Comparison of ENCODE assay signal across 8 mouse cellular contexts in the genomic region with DNA sequence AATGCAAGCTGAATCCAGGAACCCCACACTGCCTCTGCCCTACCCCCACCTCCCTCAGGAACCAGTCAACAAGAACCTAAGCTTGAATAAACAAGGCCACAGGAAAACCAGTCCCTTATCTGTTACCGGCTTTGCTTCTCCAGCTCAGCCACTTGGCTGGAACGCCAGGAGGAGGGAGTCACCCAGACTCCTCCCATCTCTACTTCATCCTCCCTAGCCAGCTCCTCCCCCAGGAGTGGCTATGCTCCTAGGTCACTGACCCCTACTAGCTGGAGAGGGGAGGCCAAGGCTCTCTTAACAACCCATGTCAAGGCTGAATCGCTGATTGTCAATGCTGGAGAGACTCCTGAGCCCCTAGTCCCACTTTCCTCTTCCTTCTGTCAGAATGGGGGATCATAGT. TPM values are rescaled to one million over a fixed set of nuclear protein-coding genes. Genes with fewer than 3 reads are reported as not detected.
DNase-seq lines count a peak whose midpoint lies in the region; ATAC-seq and TF ChIP-seq lines count a peak whose summit lies in the region.

No protein-coding gene starts in this region.

- H3K27ac ChIP-seq in lung, embryonic 16.5 days (ENCODE audit: low read length): peak overlapping the region; percentile 61

- no peaks in the 10 kb centered on the region for H3K36me3 ChIP-seq in G1E (replicated peaks)
- H3K36me3 ChIP-seq in lung, embryonic 16.5 days (ENCODE audit: control insufficient read depth, insufficient read depth, low read length): no peaks in the 10 kb centered on the region

- no peak for TF ChIP-seq CTCF in G1E (IDR thresholded peaks at IDR 0.05; ENCODE audit: low read depth, low read length)

- DNase-seq in G1E (ENCODE audit: low spot score): peak; percentile 66
- DNase-seq in adrenal gland, postnatal 36 days: peak; percentile 81 to 83
- DNase-seq in heart, adult 18-20 months: peak; percentile 86 to 94
- peak; percentile 79 to 83 for DNase-seq in kidney, adult 8-10 months
- DNase-seq in urinary bladder, postnatal 36 days (ENCODE audit: low spot score in 2 of 2): peak; percentile 75 to 76
- no peak for DNase-seq in left cerebral cortex, adult 8-10 months (ENCODE audit: low spot score in 2 of 2)
- DNase-seq in right cerebral cortex, postnatal 14 days: no peak

- H3K4me3 ChIP-seq in G1E (ENCODE audit: low read depth, low read length): no peak overlapping the region
- no peak overlapping the region for H3K4me3 ChIP-seq in lung, embryonic 16.5 days (ENCODE audit: low read length)

- H3K4me2 ChIP-seq in lung, embryonic 16.5 days (ENCODE audit: low read depth, low read length): no peak overlapping the region

- peak; percentile 64 for ATAC-seq in G1E (ENCODE audit: extremely low read depth, insufficient number of reproducible peaks, low FRiP score, poor library complexity, severe bottlenecking)
- ATAC-seq in lung, embryonic 16.5 days (ENCODE audit: low read depth): peak; percentile 86

- WGBS in lung, embryonic 16.5 days: 3% methylated on average over 3 of the region's 3 CpGs

- no peaks in the 10 kb centered on the region for H3K27me3 ChIP-seq in G1E (ENCODE audit: insufficient read depth, low read length)
- H3K27me3 ChIP-seq in lung, embryonic 16.5 days (ENCODE audit: control insufficient read depth, insufficient read depth, low read depth, low read length): no peaks in the 10 kb centered on the region

- H3K9me3 ChIP-seq in G1E (replicated peaks): no peaks in the 10 kb centered on the region
- H3K9me3 ChIP-seq in lung, embryonic 16.5 days (ENCODE audit: control insufficient read depth, low read length): no peaks in the 10 kb centered on the region

- H3K4me1 ChIP-seq in G1E (ENCODE audit: insufficient read depth, low read depth, low read length): peaks cover 39% of the 10 kb centered on the region
- H3K4me1 ChIP-seq in lung, embryonic 16.5 days (replicated peaks; ENCODE audit: control insufficient read depth, insufficient read depth, low read length): peaks cover 24% of the 10 kb centered on the region

- H3K9ac ChIP-seq in lung, embryonic 16.5 days (ENCODE audit: low read length): no peak overlapping the region; the same call in 1 of the 2 replicates

RNA-seq across cellular contexts. Expression of a gene that starts 28.9 kb away (rescaled TPM):
- 281 and 283 TPM in 2 replicates for total RNA-seq in G1E (2014; fragmentation: Nextera tagmentation)
- total RNA-seq in G1E (2017): 31.4 and 40.3 TPM in 2 replicates
- polyA plus RNA-seq in G1E (2012): 357 and 385 TPM in 2 replicates
- 100 to 1,000 TPM; 230 to 283 TPM for total RNA-seq in adrenal gland, postnatal 36 days (2021)
- total RNA-seq in heart, adult 18-20 months (2021): 10 to 100 TPM; 84.9 to 91.1 TPM
- polyA plus RNA-seq in lung, embryonic 16.5 days (2015; fragmentation: Nextera tagmentation; extraction: Ambion mirVana): 131 and 152 TPM in 2 replicates
- 10 to 100 TPM; 26.7 to 46.5 (median 33.3) TPM for total RNA-seq in left cerebral cortex, adult 8-10 months (2022)

Comparison
In these comparisons a context has a peak if more than half of its experiments do, and no peak if none do; other contexts are left out.
1. DNase-seq: peak in G1E (single experiment), adrenal gland, postnatal 36 days (2 of 2), heart, adult 18-20 months (2 of 2), kidney, adult 8-10 months (2 of 2) and urinary bladder, postnatal 36 days (2 of 2); none in left cerebral cortex, adult 8-10 months (0 of 2) and right cerebral cortex, postnatal 14 days (single experiment).